Mouse (Mus musculus): ENCODE measurements around the gene Exoc2. TPM values are rescaled to one million over a fixed set of nuclear protein-coding genes. Genes with fewer than 3 reads are reported as not detected.

The Exoc2 gene
- polyA plus RNA-seq, 1 experiment, result 12.6 TPM

DNA sequence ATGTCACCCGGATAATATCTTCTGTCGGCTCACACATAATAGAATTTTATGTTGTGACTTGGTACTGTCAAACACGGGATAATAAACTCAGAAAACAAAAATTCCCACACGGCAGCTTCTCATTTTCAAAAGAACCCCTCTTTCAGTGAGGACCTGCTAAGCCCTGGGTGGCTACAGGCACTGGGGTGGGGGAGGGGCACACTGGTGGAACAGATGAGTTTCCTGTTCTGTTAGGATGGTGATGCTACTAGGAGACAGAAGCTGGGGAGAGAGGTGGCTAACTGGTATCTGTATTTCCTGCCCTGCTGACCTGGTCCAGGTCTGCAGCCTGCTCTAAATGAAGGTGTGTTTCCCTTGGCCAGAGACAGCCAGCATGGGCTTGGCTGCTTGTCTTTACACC, 172.0 kb downstream of the Exoc2 start:
- Histone ChIP-seq H3ac (ENCODE audit: control insufficient read depth, insufficient read length) (no peak overlapping the region), H3K4me2 (ENCODE audit: low read depth) (no peak overlapping the region), H3K36me3 (ENCODE audit: control insufficient read depth, insufficient read depth) (no peaks in the 10 kb centered on the region), H3K27me3 (ENCODE audit: control insufficient read depth, insufficient read depth, insufficient read length) (no peaks in the 10 kb centered on the region), H3K79me2 (ENCODE audit: control insufficient read depth, insufficient read depth) (no peaks in the 10 kb centered on the region), H3K4me3 (no peak overlapping the region)
- TF ChIP-seq POLR2AphosphoS2 (IDR thresholded peaks at IDR 0.05; ENCODE audit: insufficient read length, low read depth), result no peak
- TF ChIP-seq TCF3 (IDR thresholded peaks at IDR 0.05; ENCODE audit: insufficient read length, low read depth), result no peak
- TF ChIP-seq E2F4 (IDR thresholded peaks at IDR 0.05; ENCODE audit: insufficient read depth), result no peak
- no peak for TF ChIP-seq USF1 (IDR thresholded peaks at IDR 0.05; ENCODE audit: low read depth)
- TF ChIP-seq REST (IDR thresholded peaks at IDR 0.05; ENCODE audit: insufficient read depth, insufficient read length), result no peak
- no peak for TF ChIP-seq POLR2A (IDR thresholded peaks at IDR 0.05; ENCODE audit: insufficient read length, low read depth)
- TF ChIP-seq TCF12 (IDR thresholded peaks at IDR 0.05; ENCODE audit: insufficient read depth, poor library complexity, severe bottlenecking), result no peak
- no peak for TF ChIP-seq MYOD1 (IDR thresholded peaks at IDR 0.05; ENCODE audit: control insufficient read depth in 1 of 3, insufficient read length in 2 of 3, low read depth in 2 of 3)
- TF ChIP-seq MAX (IDR thresholded peaks at IDR 0.05; ENCODE audit: low read depth), result no peak
- TF ChIP-seq CEBPB (IDR thresholded peaks at IDR 0.05; ENCODE audit: insufficient read depth, poor library complexity, severe bottlenecking), result no peak
- TF ChIP-seq MYOG (IDR thresholded peaks at IDR 0.05; ENCODE audit: control insufficient read depth in 1 of 3, insufficient read depth in 1 of 3, insufficient read length in 2 of 3, low read depth in 2 of 3), result no peak
- TF ChIP-seq SRF (IDR thresholded peaks at IDR 0.05; ENCODE audit: control insufficient read depth, insufficient read length, low read depth), result no peak

DNA sequence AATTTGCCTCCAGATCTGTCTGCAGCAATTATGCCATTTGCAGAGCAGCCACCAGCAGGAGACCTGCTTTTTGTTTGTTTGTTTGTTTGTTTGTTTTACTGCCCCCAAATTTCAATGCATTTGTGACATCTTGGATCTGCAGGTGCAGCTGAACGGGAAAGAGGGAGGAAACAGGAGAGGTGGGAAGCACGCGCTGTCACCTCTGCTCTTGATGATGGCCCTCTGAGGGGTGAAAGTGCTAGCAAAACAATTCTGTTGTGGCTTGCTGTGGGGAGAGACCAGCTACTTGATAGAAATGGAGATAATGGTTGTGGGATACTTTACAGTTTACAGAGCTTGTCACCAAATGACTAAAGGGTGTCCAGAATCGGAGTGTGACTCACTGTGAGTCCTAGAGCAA, 177.9 kb downstream of the Exoc2 start:
- Histone ChIP-seq H3K27me3 (ENCODE audit: control insufficient read depth, insufficient read depth, insufficient read length) (no peaks in the 10 kb centered on the region), H3K4me3 (no peak overlapping the region), H3ac (ENCODE audit: control insufficient read depth, insufficient read length) (no peak overlapping the region), H3K4me2 (ENCODE audit: low read depth) (no peak overlapping the region), H3K36me3 (ENCODE audit: control insufficient read depth, insufficient read depth) (no peaks in the 10 kb centered on the region), H3K79me2 (ENCODE audit: control insufficient read depth, insufficient read depth) (no peaks in the 10 kb centered on the region)
- no peak for TF ChIP-seq POLR2A (IDR thresholded peaks at IDR 0.05; ENCODE audit: insufficient read length, low read depth)

DNA sequence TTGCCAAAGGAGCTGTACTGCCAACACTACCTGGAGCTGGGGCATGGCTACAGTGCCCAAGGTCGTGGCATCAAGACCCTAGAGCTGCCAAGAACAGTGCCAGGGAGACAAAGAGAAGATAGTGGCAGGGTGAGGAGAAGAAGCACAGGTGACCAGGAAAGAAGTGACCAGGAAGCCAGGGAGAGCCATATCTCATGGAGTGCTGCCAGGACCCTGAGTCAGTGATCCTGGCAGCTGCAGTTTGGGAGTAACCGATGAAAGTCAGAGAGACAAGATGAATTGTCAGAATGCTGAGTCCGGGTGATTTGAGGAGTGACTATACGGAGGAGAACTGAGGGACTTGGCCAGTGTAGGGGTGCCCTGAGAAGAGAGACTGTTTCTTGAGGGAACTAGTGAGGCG, 180.3 kb downstream of the Exoc2 start:
- no peaks in the 10 kb centered on the region for H3K79me2 ChIP-seq (ENCODE audit: control insufficient read depth, insufficient read depth)
- H3K4me3 ChIP-seq, result no peak overlapping the region
- H3K4me2 ChIP-seq (ENCODE audit: low read depth), result no peak overlapping the region
- H3K27me3 ChIP-seq (ENCODE audit: control insufficient read depth, insufficient read depth, insufficient read length), result no peaks in the 10 kb centered on the region
- no peak overlapping the region for H3ac ChIP-seq (ENCODE audit: control insufficient read depth, insufficient read length)
- TF ChIP-seq MYOD1 (IDR thresholded peaks at IDR 0.05; ENCODE audit: control insufficient read depth in 1 of 3, insufficient read length in 2 of 3, low read depth in 2 of 3), result peak in 1 of 3 experiments; percentile 42
- TF ChIP-seq MAX (IDR thresholded peaks at IDR 0.05; ENCODE audit: low read depth), result no peak
- TF ChIP-seq MYOG (IDR thresholded peaks at IDR 0.05; ENCODE audit: control insufficient read depth in 1 of 3, insufficient read depth in 1 of 3, insufficient read length in 2 of 3, low read depth in 2 of 3), result peak in 1 of 3 experiments; percentile 18
- no peaks in the 10 kb centered on the region for H3K36me3 ChIP-seq (ENCODE audit: control insufficient read depth, insufficient read depth)

DNA sequence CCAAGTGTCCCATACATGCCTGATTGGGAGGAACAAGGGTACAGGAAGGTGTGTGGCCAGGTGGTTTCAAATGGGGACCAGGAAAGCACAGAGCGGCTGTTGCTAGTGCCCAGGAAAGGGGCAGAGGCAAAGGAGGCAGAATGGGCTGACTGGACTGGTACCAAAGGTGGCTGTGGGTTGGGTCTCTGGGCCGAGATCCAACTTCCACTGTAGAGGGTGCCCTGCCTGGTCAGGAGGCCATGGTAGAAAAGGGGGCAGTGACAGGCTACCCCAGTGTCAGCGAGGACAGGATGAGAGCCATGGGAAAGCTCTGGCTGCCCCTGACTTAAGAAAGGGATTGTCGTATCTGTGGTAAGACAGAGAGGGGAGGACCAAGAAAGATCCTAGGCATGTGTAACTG, 180.7 kb downstream of the Exoc2 start:
- H3ac ChIP-seq (ENCODE audit: control insufficient read depth, insufficient read length), result no peak overlapping the region
- H3K27me3 ChIP-seq (ENCODE audit: control insufficient read depth, insufficient read depth, insufficient read length), result no peaks in the 10 kb centered on the region
- no peak overlapping the region for H3K4me3 ChIP-seq
- no peaks in the 10 kb centered on the region for H3K79me2 ChIP-seq (ENCODE audit: control insufficient read depth, insufficient read depth)
- no peak for TF ChIP-seq MAX (IDR thresholded peaks at IDR 0.05; ENCODE audit: low read depth)
- no peak for TF ChIP-seq SRF (IDR thresholded peaks at IDR 0.05; ENCODE audit: control insufficient read depth, insufficient read length, low read depth)
- TF ChIP-seq TCF3 (IDR thresholded peaks at IDR 0.05; ENCODE audit: insufficient read length, low read depth), result no peak
- no peak for TF ChIP-seq CEBPB (IDR thresholded peaks at IDR 0.05; ENCODE audit: insufficient read depth, poor library complexity, severe bottlenecking)
- TF ChIP-seq POLR2AphosphoS2 (IDR thresholded peaks at IDR 0.05; ENCODE audit: insufficient read length, low read depth), result no peak
- TF ChIP-seq REST (IDR thresholded peaks at IDR 0.05; ENCODE audit: insufficient read depth, insufficient read length), result no peak
- no peak for TF ChIP-seq POLR2A (IDR thresholded peaks at IDR 0.05; ENCODE audit: insufficient read length, low read depth)
- no peak overlapping the region for H3K4me2 ChIP-seq (ENCODE audit: low read depth)
- no peaks in the 10 kb centered on the region for H3K36me3 ChIP-seq (ENCODE audit: control insufficient read depth, insufficient read depth)

DNA sequence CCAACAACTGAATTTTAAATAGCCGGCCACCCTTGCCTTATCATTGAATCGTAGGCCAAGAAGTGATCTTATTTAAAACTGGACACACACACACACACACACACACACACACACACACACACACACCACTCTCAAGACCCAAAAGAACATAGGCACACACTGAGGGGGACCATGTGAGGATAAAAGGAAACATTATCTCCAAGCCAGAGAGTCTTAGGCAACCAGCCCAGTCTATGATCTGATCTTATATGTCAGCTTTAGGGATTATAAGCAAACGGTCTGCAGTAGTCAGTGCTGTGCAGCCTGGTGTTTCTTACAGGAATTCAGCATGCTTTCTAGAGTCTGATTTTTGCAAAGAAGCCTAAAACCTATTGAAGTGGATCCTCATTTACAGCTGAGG, 181.2 kb downstream of the Exoc2 start:
- no peak overlapping the region for H3ac ChIP-seq (ENCODE audit: control insufficient read depth, insufficient read length)
- no peaks in the 10 kb centered on the region for H3K27me3 ChIP-seq (ENCODE audit: control insufficient read depth, insufficient read depth, insufficient read length)
- no peak overlapping the region for H3K4me3 ChIP-seq
- TF ChIP-seq TCF3 (IDR thresholded peaks at IDR 0.05; ENCODE audit: insufficient read length, low read depth) (no peak), POLR2AphosphoS2 (IDR thresholded peaks at IDR 0.05; ENCODE audit: insufficient read length, low read depth) (no peak), REST (IDR thresholded peaks at IDR 0.05; ENCODE audit: insufficient read depth, insufficient read length) (no peak), MYOD1 (IDR thresholded peaks at IDR 0.05; ENCODE audit: control insufficient read depth in 1 of 3, insufficient read length in 2 of 3, low read depth in 2 of 3) (no peak)
- no peaks in the 10 kb centered on the region for H3K36me3 ChIP-seq (ENCODE audit: control insufficient read depth, insufficient read depth)
- H3K79me2 ChIP-seq (ENCODE audit: control insufficient read depth, insufficient read depth), result no peaks in the 10 kb centered on the region
- peak overlapping the region; percentile 3 for H3K4me2 ChIP-seq (ENCODE audit: low read depth)

DNA sequence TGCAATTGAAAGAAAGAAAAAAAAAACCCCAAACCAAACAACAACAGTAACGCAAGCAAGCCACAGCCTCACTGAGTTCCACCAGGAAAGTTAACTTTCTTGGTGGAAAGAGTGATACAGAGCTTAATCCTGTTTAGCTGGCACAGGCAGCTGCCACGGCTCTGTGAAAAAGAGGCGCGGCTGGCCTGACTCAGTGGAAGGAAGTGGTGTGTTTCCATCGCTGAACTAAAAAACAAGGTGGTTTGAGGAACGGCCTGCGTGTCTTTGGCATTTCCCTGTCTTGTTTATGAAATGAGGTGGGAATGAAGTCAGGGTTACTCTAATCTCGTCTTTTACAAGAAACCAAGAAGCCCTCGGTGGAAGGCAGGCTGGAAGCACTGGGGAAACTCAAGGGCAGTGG, 181.6 kb downstream of the Exoc2 start:
- H3K4me2 ChIP-seq (ENCODE audit: low read depth), result peak overlapping the region; percentile 3
- no peak overlapping the region for H3K4me3 ChIP-seq
- H3ac ChIP-seq (ENCODE audit: control insufficient read depth, insufficient read length), result no peak overlapping the region
- H3K36me3 ChIP-seq (ENCODE audit: control insufficient read depth, insufficient read depth), result no peaks in the 10 kb centered on the region
- H3K79me2 ChIP-seq (ENCODE audit: control insufficient read depth, insufficient read depth), result no peaks in the 10 kb centered on the region
- peak in 2 of 3 experiments; percentile 24 to 62 for TF ChIP-seq MYOD1 (IDR thresholded peaks at IDR 0.05; ENCODE audit: control insufficient read depth in 1 of 3, insufficient read length in 2 of 3, low read depth in 2 of 3)
- no peak for TF ChIP-seq MYOG (IDR thresholded peaks at IDR 0.05; ENCODE audit: control insufficient read depth in 1 of 3, insufficient read depth in 1 of 3, insufficient read length in 2 of 3, low read depth in 2 of 3)
- no peaks in the 10 kb centered on the region for H3K27me3 ChIP-seq (ENCODE audit: control insufficient read depth, insufficient read depth, insufficient read length)
